Mouse (Mus musculus): ENCODE measurements around the gene Abcc4.
"Not testable (repeated sequence)": the region's sequence is repeated elsewhere in the genome, so short reads cannot be mapped to it uniquely, and the experiment has no call there.

Abcc4 gene

DNA sequence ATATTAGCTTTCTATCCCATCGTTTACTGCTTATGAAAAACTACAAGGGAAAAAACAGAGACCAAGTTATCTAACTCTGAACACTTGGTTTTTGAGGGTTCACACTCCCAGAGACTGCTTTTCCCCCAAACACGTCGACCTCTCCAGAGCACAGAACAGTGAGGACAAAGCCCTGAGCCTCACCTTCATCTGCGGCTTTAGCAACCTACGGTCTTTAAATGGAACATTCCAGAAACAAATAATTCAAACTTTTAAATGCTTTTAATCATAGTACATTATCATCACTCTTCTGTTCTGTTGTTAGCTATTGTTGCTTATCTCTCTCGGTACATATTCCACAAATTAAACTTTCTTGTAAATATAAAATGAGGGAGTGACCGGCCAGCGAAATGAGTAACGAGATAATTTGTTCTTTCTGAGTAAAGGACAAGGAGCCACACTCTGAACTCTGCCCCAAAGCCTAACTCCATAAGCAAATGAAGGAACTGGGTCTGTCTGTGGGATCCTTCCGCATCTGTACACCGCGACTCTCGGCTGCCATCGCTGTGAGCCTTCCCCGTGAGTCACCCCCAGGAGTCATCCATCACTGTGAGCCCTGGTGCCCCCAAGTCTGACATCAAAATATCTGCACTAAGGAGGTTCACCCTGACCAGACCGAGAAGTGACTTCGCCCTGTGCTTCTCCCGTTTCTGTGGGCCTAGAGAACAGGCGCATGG is 126.8 kb downstream of the Abcc4 start:
- DNase-seq (ENCODE audit: low spot score), result no peak

DNA sequence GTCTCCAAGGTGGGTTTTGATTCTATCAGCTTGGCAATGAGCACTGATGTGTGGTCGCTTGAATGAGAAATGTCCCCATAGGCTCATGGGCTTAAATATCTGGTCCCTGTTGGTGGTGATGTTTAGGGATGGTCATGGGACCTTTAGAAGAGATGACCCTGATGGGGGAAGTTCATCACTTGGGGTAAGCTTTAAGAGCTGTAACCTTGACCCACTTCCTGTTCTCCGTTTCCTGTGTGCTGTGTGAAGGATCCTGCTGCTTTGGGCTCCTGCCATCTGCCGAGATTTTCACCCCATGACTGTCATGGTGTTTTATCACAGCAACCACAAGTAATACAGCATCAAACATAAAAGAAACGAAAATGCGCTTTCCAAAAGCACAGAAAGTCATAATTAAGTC is 128.1 kb downstream of the Abcc4 start:
- no peak for DNase-seq (ENCODE audit: low spot score)

DNA sequence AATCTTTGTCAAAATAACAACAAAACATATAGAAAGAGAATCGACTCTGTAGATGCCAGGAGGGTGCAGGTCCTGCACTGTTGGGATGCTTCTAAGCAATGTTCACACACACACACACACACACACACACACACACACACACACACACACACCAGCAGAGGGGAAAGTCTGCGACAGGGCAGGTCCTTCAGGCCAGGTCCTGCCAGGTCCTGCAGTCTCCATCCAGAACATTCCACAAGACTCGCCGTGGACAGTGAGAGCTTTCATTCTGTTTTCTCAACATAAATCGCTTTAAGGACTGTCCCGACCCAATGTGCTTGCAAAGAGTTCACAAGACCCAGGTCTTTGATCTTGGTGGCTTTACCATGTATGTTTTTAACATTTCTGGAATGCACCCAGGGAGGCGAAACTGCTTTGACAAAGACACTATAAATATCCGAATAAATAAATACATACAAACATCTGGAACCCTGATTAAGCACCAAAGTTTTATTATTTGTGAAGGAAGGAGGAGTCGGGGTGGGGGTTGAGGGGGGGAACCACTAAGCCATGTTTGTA is 133.3 kb downstream of the Abcc4 start:
- DNase-seq (ENCODE audit: low spot score), result no peak

DNA sequence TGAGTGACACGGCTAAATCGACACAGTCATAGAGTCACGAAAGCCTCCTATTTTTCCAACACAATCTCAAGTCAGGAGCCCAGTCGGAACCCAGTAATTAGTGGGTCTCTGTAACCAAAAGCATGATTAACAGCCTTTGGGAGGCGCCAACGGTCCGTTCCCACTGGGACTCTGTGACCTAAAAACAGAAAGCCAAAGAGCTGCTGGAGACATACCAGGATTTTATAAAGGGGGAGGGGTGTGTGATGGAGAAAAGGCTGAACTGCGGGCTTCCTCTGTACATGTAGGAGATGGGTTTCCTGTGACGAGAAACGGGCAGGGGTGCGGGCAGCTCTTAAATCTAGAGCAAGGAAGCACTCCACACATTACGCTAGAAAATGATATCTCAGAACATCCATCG is 136.4 kb downstream of the Abcc4 start:
- no peak for DNase-seq (ENCODE audit: low spot score)

DNA sequence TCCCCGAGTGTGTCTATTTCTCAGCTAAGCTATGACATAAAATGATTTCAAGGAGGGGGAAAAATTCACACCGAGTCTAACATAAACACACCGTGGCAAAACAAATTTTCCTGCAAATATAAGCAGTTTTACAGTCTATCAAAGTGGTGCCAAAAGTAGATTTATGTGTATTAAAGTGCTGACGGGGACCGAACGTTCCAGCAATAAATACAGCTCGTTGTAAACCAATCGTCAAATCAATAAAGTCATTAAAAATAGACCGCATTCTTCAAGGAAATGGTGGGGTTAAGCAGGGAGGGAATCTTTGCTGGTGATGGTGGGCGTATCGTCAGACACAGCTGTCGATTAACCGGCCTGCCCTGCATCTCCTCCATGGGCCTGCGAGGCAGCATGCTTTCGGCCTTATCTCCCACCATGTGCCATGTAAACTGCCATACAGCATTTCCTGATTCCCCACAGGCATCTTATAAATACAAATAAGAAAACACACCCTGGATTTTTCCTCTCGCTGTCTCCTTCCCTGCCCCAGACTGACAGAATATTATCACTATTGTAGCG is 137.8 kb downstream of the Abcc4 start:
- DNase-seq (ENCODE audit: low spot score), result no peak

DNA sequence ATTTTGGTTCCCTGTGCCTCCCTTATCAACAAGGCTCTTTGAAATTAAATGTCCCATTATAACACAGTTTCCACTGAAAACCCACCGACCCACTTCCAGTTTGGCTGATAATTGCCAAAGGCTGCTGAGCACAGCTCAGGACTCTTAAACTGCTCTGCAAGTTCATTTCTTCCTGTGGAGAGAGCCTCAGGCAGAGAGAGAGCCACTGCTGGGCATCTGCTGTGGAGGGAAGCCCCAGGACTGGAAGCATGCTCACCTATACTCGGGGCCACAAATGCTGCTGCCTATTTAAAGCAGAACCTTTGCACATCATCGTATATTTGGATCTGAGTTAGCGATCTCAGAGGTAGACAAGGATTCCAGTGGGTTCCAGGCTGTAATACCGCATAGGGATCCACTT is 139.2 kb downstream of the Abcc4 start:
- DNase-seq (ENCODE audit: low spot score), result no peak

DNA sequence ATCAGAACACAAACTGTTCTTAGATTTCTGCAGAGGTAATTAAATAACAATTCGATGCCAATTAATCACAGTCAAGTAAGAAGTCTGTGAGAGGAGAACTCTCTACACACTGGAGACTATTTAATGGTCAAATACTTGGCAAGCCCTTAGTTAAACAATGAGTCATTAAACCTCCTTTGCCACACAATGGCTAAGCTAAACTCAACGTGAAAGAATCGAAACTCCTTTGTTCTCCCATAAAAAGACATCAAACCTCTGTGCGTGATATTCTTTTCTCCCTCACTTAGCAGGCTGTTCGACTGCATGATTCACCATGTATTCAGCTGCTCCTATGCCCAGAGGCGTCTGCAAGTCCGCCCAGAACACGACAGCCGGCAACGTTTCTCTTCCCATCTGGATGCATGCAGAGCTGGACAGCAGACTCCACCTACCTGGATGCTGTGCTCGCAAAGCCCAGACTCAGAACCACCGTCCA is 139.8 kb downstream of the Abcc4 start:
- DNase-seq (ENCODE audit: low spot score), result peak; percentile 27

DNA sequence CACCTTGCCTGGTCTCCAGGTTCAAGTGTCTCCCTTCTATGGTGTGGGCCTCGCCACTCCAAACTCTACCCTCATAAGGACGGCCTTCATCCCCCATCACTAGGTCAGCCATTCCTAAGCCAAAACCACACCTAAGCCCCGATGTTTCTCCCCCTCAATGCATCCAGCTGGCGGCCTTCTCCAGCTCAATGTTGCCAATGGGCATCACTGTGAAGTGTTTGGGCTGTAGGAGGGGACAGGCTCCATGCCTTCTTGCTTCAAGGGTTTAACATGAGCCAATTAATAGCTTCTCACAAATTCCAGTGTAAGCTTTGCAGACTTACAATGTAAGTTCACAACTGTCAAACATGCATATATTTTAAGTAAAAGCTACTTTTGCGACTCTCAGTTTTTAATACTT is 140.3 kb downstream of the Abcc4 start:
- no peak for DNase-seq (ENCODE audit: low spot score)

DNA sequence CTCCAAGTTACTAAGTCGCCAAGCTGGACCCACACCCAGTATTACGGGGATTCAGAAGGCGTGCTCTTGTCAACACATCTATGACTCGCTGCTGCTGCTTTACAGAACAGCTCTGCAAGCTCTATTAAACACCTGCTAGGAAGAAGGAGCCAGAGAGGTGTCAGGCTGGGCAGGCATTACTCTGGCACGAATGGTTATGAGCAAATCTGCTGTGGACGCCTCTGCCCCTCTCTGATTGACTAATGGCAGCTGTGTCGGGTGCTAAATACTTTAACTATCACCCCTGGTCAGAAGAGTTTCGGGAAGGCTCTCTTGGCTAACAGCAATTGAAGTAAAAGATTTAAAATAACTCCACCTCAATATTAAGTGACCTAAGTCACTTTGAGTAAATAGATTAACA is 142.4 kb downstream of the Abcc4 start:
- no peak for DNase-seq (ENCODE audit: low spot score)

DNA sequence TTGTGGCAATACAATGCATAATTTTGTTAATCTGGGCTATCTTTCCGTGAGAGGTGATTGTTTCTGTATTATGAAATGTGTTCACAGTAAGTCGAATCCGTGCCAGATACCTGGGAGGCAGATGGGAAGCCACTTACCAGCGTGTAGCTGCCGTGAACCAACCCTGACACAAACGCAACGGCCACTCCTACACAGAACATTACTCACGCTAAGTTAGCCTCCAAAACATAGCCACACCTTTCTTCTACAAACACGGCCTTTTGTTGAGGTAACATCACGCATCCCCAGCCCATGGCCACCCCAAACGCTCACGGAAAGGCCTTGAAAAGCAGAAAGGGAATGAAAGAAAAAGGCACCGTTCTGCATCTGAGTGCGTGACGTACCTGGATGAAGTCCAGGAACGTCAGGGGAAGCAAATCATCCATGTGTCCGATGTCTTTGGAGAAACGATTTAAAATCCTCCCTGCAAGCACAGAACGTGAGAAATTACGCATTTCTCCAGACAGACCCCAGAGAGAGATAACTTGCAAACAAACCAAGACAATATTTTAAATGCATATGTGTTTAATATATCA is 153.0 kb downstream of the Abcc4 start:
- DNase-seq (ENCODE audit: low spot score), result no peak

DNA sequence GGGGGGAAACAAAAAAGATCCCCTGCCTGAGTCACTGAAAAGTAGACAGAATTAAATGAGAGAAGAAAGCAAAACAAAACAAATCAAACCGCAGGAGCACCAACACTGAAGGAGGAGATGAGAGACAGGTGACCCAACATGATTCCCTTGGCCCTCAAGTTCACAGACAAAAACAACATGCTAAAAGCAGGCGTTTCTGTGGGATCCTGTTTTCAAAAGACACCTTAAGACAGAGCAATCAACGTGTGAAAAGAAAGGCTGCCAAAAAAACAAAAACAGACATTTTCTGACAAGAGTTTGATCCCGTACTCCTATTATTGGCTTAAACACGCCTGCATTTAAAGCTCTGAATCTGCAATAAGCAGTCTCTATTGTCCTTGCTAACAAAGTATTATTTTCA is 153.6 kb downstream of the Abcc4 start:
- DNase-seq (ENCODE audit: low spot score), result no peak

DNA sequence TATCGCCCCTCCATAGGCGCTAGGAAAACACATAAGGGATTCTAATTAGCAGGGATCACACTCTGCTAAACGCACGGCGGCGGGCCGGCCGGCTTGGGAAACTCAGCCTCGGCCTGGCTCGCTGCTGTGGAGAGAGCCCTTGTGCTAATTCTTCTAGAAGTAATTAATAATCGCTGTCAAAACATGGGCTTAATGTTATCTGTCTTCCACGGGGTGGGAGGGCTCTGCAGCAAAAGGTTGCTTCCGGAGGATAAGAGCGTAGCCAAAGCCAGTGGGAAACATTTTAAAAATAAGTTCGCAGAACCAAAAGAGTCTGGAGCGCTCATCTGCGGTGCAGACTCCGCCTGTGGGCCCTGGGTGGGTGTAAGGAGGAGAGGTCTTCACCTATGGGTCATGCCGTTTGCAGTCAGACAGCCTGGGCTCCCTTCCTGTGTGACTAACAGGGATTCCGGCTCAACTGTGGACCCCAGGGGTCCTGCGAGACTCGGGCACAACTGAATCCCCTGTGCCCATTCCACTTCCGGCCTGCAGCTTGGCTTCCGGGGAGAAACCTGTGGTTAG is 154.2 kb downstream of the Abcc4 start:
- peak; percentile 63 for DNase-seq (ENCODE audit: low spot score)

DNA sequence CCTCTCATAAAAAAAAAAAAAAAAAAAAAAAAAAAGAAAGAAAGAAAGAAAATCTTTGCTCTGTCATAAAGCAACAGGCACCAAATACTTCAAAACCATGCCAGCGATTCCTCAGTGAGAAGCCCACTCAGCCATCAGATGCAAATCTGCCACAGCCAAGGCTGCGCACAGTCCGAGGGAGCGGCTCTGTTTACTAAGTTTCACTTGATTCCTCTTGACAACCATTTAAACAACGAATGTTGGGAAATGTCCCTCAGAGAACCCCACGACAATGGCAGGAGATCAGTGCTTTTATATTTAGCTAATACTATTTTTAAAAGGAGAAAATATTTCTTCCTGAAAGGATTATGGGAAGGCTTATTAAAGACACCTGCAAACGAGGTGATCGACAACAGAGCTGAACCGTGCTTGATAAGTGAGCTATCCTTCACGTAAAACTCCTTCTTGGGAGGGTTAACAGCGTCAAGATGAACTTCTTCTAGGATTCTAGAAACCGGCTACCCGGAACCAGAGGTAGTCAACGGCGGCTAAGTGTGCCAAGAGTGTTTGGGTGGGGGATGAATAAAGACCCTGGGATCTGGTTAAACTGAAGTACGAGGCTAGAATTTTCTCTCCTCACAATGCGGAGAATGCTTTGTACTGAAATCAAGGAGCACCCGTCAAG is 154.8 kb downstream of the Abcc4 start:
- DNase-seq (ENCODE audit: low spot score), result peak; percentile 33

DNA sequence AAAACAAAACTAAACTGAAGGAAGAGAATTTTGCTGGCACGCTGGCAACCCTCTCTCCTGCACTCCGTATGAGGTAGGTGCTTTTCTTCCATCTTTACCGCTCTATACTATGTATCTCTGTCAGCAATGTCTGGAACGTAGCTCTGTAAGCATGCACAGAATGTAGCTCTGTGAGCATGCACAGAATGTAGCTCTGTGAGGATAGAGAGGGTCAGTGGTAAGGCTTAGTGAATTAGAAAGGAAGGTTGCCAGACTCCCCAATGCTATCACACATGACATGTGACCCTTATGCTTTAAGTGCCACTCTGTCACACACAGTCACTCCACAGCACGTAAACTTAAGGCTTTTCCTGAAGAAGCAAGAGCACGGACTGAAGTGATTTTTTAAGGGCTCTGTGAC is 161.5 kb downstream of the Abcc4 start:
- no peak for DNase-seq (ENCODE audit: low spot score)

DNA sequence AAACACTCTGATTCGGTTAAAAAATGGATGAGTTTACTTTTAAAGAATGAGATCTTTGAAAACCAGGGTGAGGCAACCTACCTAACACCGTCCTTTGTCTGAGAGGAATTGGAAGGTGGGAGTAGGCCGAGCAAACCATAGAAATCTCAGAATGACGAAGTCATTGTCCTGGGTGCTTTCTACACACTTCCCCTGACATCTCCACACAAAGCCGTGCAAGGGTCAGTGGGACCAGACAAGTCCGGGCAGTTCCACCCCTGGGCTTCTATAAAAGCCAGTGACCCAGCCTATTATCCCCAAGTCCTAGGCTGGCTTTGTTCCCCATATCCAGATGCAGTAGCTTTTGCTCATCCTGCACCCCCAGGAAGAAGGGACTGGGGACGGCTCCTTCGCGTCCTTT is 163.1 kb downstream of the Abcc4 start:
- peak; percentile 44 for DNase-seq (ENCODE audit: low spot score)

DNA sequence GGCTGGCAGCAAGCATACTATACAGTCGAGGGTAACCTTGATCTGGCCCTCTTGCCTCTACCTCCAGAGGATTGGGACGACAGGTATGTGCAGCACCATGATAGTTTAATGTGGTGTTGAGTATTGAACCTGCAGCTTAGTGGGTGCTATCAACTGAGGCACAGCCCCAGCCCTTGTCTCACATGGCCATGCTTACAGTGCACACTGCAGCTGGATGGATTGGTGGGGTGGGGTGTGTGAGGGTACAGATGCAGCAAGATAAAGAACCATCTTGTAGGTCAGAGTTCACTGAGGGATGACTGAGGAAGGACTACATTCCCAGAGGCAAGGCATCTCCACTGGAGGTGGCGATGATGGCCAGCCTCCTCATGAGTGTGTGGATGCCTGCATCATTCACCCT is 174.5 kb downstream of the Abcc4 start:
- no peak for DNase-seq (ENCODE audit: low spot score)

DNA sequence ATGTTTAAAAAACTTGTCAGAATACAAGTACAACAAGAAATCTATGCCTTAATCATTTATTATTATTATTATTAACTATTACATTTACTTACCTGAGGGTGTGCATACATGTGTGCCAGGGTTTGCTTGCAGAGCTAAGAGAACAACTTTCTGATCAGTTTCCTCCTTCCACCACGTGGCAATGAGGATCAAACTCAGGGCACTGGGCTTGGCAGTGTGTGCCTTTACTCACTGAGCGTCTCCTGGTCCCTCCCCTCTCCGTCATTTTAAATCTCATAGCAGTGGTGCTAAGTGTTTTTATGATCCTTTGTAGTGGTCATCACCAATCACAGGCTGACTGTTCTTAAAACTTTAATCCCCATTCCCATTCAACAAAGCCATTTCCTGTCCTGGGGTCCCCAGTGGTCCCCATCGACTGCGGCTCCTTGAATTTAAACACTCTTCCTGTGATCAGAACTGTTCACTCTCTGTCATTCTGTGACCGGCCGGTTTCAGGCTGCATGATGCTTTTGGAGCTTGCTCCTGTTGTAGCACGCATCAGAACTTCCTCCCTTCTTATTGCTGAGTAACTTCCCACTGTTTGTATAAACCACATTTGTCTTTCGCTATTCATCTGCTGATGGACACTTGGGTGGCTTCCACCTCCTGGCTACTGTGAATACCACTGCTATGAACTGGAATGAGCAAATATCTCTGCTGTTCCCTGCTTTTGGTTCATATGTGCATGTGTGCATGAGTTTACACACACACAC is 191.6 kb downstream of the Abcc4 start:
- DNase-seq (ENCODE audit: low spot score), result no peak

DNA sequence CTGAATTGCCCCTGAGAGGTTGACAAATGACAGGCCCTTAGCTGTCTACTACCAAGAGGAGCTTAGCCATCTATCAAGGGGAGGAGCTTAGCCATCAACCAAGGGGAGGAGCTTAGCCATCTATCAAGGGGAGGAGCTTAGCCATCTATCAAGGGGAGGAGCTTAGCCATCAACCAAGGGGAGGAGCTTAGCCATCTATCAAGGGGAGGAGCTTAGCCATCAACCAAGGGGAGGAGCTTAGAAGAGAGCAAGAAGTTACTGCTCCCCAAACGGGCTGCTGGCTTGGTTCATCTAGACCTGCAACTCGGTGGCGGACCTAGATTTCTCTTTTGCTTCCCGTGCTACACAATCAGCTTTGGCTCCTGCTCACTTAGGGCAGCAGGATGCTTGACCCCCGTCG is 194.3 kb downstream of the Abcc4 start:
- DNase-seq (ENCODE audit: low spot score), result not testable (repeated sequence)

DNA sequence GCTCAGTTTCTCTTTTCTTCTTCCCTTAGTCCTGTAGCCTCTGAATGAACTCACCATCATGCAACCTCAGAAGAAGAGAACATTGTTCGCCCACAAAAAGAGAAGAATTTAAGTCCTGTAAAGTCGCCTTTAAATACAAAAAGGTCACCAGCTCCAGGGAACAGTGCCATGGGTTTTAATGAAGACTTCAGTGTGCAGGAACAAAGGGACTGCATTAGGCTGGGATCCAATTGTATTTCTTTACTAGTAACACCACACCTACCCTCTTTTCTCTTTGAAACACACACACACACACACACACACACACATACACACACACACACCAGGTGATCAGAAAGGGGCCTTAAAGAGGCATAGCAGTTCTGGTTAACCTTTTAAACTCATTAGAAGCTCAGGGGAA is 195.2 kb downstream of the Abcc4 start:
- no peak for DNase-seq (ENCODE audit: low spot score)

DNA sequence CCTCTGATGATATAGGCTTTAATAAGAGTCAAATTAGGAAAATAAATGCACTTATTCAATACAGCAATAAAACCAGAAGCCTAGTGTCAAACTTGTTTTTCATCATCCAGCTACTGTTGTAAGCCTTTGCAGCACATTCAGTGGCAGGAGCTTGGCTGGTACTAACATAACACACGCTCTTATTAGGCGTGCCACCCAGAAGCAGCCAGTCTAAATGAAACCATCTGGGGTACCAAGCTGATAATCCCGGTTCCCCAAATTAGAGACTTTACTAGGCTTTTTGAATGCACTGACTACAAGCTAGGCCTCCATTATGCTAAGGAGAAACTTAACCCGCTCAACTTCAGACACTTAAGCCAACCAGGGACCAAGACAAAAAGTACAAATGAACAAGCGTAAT is 195.8 kb downstream of the Abcc4 start:
- no peak for DNase-seq (ENCODE audit: low spot score)

DNA sequence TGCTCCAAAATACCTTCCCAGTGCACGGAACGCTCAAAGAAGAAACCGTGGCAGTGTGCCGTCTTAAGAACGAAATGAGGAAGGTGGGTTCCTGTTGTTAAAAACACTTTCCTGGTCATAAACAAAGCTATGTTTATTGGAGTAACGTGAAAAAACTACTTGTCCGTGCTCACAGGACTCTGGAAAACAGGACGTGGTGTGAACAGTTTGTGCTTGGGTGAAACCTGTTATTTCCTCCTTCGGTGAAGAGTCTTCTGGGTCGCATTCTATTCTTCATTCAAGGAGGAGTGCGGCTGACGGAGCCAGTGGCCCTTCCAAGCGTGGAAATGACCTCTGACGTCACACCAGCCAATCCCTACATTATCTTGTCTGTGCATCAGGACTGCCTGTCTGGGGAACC is 198.2 kb downstream of the Abcc4 start:
- DNase-seq (ENCODE audit: low spot score), result no peak

All from embryo, embryonic 10 days (tissue).